Mouse (Mus musculus): ENCODE data around the gene Zfp410.

DNA sequence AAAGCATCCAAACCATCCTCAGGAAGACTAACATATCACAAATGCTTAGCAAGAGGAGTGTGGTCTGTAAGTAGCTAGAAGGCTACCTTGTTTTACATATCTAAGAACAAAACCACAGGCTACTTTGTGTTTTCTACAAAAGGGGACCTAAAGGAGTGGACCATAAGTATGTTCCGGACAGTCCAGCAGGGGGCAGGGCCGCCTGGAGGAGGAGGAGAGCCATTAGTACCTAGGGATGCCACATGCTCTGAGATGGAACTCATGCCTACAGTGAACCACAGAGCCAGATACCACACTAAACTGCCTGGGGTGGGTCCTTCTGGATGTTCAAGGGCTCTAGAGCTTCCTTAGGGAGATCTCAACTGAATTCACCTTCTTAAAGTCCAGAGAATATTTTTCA is 30.5 kb downstream of the Zfp410 start:
- no peak for TF ChIP-seq POLR2A (IDR thresholded peaks at IDR 0.05; ENCODE audit: borderline replicate concordance, extremely low read depth, insufficient read depth, insufficient read length, poor library complexity, severe bottlenecking)
- TF ChIP-seq CTCF (IDR thresholded peaks at IDR 0.05; ENCODE audit: borderline replicate concordance, extremely low read depth, insufficient read depth, insufficient read length) = peak; percentile 50; the same call in 1 of the 2 replicates

Data from brain, embryonic 14.5 days (tissue).